Mouse (Mus musculus): Measurements from ENCODE around the gene Mest.

DNA sequence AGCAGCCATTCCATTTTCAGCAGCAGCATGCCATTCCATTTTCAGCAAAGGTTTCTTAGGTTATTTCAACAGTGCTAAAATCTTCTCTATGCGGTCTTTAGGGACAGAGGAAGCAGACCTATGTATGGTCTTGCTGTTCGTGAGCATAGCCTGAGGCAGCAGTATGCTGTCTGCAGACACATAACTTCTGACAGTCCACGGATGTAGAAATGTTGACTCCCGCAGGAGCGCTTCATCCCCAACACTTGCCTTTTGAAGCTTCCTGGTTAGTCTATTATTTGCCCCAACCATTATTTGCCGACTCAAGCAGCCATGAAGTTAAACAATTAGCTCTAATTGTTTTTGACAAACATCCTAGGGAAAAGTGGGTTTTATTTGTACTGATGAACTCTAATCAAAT, 14.2 kb upstream of the Mest start:
- TF ChIP-seq POLR2A (IDR thresholded peaks at IDR 0.05; ENCODE audit: borderline replicate concordance, insufficient read depth, low read length) (no peak), CTCF (IDR thresholded peaks at IDR 0.05; ENCODE audit: borderline replicate concordance, insufficient read depth, low read depth, low read length) (no peak)

Data from cerebellum, adult 2 months (tissue).